ENCODE assay signal across 10 mouse cellular contexts in the genomic region with DNA sequence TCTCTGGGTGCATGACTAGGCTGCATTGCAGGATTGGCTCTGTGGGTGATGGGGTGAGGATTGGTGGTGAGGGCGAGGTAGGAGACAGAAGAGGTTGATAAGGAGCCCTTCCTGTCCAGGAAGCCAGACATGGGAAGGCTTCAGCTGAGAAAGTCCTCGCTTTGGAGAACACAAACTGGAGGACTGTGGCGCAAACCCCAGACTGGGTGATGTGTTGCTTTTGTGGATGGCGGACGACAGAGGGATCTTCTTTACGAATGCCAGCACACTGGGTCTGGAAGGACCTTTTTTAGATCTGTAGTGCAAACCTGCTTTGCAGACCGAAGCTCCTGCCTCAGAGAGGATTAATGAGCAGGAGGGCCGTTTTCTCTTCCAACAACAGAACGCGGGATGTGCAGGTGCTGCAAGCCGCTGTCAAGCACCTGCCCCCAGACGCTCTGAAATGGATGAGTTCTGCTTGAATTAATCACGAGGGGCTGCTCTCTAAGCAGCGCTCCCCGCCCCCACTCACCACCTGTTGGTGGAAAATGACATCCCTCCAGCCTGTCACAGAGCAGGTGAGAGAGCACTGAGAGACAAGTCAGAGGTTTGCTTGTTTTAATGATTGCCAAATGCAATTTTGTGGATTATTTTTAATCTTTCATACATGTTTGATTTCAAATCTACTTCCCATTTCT.
A peak's percentile ranks its signal among the peaks of the same experiment; 100 is the strongest.
DNase-seq lines count a peak whose midpoint lies in the region; ATAC-seq and TF ChIP-seq lines count a peak whose summit lies in the region.
"Had no signal": no experiment of that assay in that cellular context is flagged by ENCODE, and none has a peak within 500 bp of the region (broad histone marks: within the 10 kb centered on the region; RNA-seq: fewer than 3 reads in every experiment).

No protein-coding gene starts in this region.

- ATAC-seq in forebrain, embryonic 11.5 days (replicated peaks; ENCODE audit: low FRiP score), result no peak
- ATAC-seq in hindbrain, embryonic 16.5 days, result peak; percentile 69; the same call in 1 of the 2 replicates
- ATAC-seq in activated CD4-positive, CD25-positive, alpha-beta regulatory T cell, adult 4 months, result no peak

- DNase-seq in forebrain, embryonic 11.5 days (ENCODE audit: low spot score), result peak; percentile 44
- no peak for DNase-seq in forebrain, embryonic 10.5 days (ENCODE audit: extremely low spot score, low spot score)
- peak; percentile 11 for DNase-seq in thymus, postnatal 14 days
- DNase-seq in thymus, postnatal 36 days, result no peak
- DNase-seq in right cerebral cortex, postnatal 4 days, result peak; percentile 27
- no peak for DNase-seq in thymus, adult 2 months

- H3K4me1 ChIP-seq in forebrain, embryonic 11.5 days (replicated peaks; ENCODE audit: control insufficient read depth, insufficient read depth, low read length), result no peaks in the 10 kb centered on the region
- H3K4me1 ChIP-seq in forebrain, embryonic 10.5 days, result peaks cover 6% of the 10 kb centered on the region
- H3K4me1 ChIP-seq in hindbrain, embryonic 16.5 days (ENCODE audit: control insufficient read depth, insufficient read depth, low read depth, low read length), result peaks cover 10% of the 10 kb centered on the region
- no peaks in the 10 kb centered on the region for H3K4me1 ChIP-seq in thymus, adult 2 months (replicated peaks; ENCODE audit: control insufficient read depth, insufficient read depth, low read length)

- TF ChIP-seq POLR2A in thymus, adult 2 months (IDR thresholded peaks at IDR 0.05; ENCODE audit: control insufficient read depth, extremely low read depth, insufficient read depth, low read length, poor library complexity), result no peak

- no peak overlapping the region for H3K4me3 ChIP-seq in forebrain, embryonic 11.5 days (ENCODE audit: low read depth, low read length)
- H3K4me3 ChIP-seq in forebrain, embryonic 10.5 days, result no peak overlapping the region
- no peak overlapping the region for H3K4me3 ChIP-seq in hindbrain, embryonic 16.5 days (ENCODE audit: low read length)
- no peak overlapping the region for H3K4me3 ChIP-seq in thymus, adult 2 months (ENCODE audit: control insufficient read depth, insufficient read depth, low read length)
- H3K4me3 ChIP-seq: limb, embryonic 13.5 days had no signal

- no peak overlapping the region for H3K4me2 ChIP-seq in forebrain, embryonic 11.5 days (ENCODE audit: low read depth, low read length, severe bottlenecking)
- H3K4me2 ChIP-seq in hindbrain, embryonic 16.5 days (ENCODE audit: low read length), result peak overlapping the region; percentile 36
- H3K4me2 ChIP-seq: limb, embryonic 13.5 days had no signal

- H3K9ac ChIP-seq in forebrain, embryonic 11.5 days (ENCODE audit: low read length), result no peak overlapping the region
- no peak overlapping the region for H3K9ac ChIP-seq in hindbrain, embryonic 16.5 days (ENCODE audit: low read depth, low read length)
- H3K9ac ChIP-seq: limb, embryonic 13.5 days had no signal

- no peak for TF ChIP-seq CTCF in thymus, adult 2 months (IDR thresholded peaks at IDR 0.05; ENCODE audit: borderline replicate concordance, control insufficient read depth, extremely low read depth, insufficient read depth, low read length, poor library complexity)

- H3K27me3 ChIP-seq in forebrain, embryonic 11.5 days (ENCODE audit: control insufficient read depth, insufficient read depth, low read length), result no peaks in the 10 kb centered on the region
- no peaks in the 10 kb centered on the region for H3K27me3 ChIP-seq in forebrain, embryonic 10.5 days (ENCODE audit: poor library complexity, severe bottlenecking)
- no peaks in the 10 kb centered on the region for H3K27me3 ChIP-seq in hindbrain, embryonic 16.5 days (replicated peaks; ENCODE audit: control insufficient read depth, insufficient read depth, low read length)
- no peaks in the 10 kb centered on the region for H3K27me3 ChIP-seq in thymus, adult 2 months (ENCODE audit: control insufficient read depth, insufficient read depth, low read length)
- H3K27me3 ChIP-seq: limb, embryonic 13.5 days had no signal

- H3K27ac ChIP-seq in forebrain, embryonic 11.5 days (ENCODE audit: low read depth, low read length), result no peak overlapping the region
- H3K27ac ChIP-seq in forebrain, embryonic 10.5 days, result no peak overlapping the region
- peak overlapping the region; percentile 31 for H3K27ac ChIP-seq in hindbrain, embryonic 16.5 days (ENCODE audit: low read depth, low read length)
- H3K27ac ChIP-seq in thymus, adult 2 months (ENCODE audit: control insufficient read depth, insufficient read depth, low read length), result no peak overlapping the region
- H3K27ac ChIP-seq: limb, embryonic 13.5 days; macrophage had no signal

- 32% methylated on average over 15 of the region's 15 CpGs for WGBS in forebrain, embryonic 11.5 days
- 33% methylated on average over 15 of the region's 15 CpGs for whole genome bisulfite sequencing in forebrain, embryonic 10.5 days
- 33% methylated on average over 15 of the region's 15 CpGs for WGBS in hindbrain, embryonic 16.5 days
- WGBS in thymus, adult 2 months, result 67% methylated on average over 15 of the region's 15 CpGs

- H3K36me3 ChIP-seq in forebrain, embryonic 11.5 days (ENCODE audit: control insufficient read depth, insufficient read depth, low read length), result no peaks in the 10 kb centered on the region
- no peaks in the 10 kb centered on the region for H3K36me3 ChIP-seq in forebrain, embryonic 10.5 days (replicated peaks)
- H3K36me3 ChIP-seq in hindbrain, embryonic 16.5 days (ENCODE audit: control insufficient read depth, insufficient read depth, low read length), result no peaks in the 10 kb centered on the region
- no peaks in the 10 kb centered on the region for H3K36me3 ChIP-seq in thymus, adult 2 months (ENCODE audit: control insufficient read depth, insufficient read depth, low read length)
- H3K36me3 ChIP-seq: limb, embryonic 13.5 days had no signal

- no peaks in the 10 kb centered on the region for H3K9me3 ChIP-seq in forebrain, embryonic 11.5 days (ENCODE audit: control insufficient read depth, low read length)
- no peaks in the 10 kb centered on the region for H3K9me3 ChIP-seq in forebrain, embryonic 10.5 days
- no peaks in the 10 kb centered on the region for H3K9me3 ChIP-seq in hindbrain, embryonic 16.5 days (ENCODE audit: control insufficient read depth, low read length)
- H3K9me3 ChIP-seq: limb, embryonic 13.5 days had no signal

Comparison
In these comparisons a context has a peak if more than half of its experiments do, and no peak if none do; other contexts are left out.
1. DNase-seq: peak in forebrain, embryonic 11.5 days (single experiment), thymus, postnatal 14 days (single experiment) and right cerebral cortex, postnatal 4 days (single experiment); none in forebrain, embryonic 10.5 days (single experiment), thymus, postnatal 36 days (0 of 2) and thymus, adult 2 months (single experiment).